Comparison of ENCODE assay signal across 8 mouse cellular contexts in genomic region chr6:31317741-31318225, GRCm38 (mm10).
DNase-seq lines count a peak whose midpoint lies in the region; ATAC-seq and TF ChIP-seq lines count a peak whose summit lies in the region.

No protein-coding gene starts in this region.

- H3K9ac ChIP-seq in forebrain, embryonic 11.5 days (ENCODE audit: low read length): no peak overlapping the region
- H3K9ac ChIP-seq in embryonic facial prominence, embryonic 15.5 days: no peak overlapping the region
- H3K9ac ChIP-seq in hindbrain, embryonic 16.5 days (ENCODE audit: low read depth, low read length): no peak overlapping the region
- no peak overlapping the region for H3K9ac ChIP-seq in liver, embryonic 12.5 days

- H3K27me3 ChIP-seq in forebrain, embryonic 10.5 days (ENCODE audit: poor library complexity, severe bottlenecking): peaks cover 18% of the 10 kb centered on the region
- no peaks in the 10 kb centered on the region for H3K27me3 ChIP-seq in forebrain, embryonic 11.5 days (ENCODE audit: control insufficient read depth, insufficient read depth, low read length)
- no peaks in the 10 kb centered on the region for H3K27me3 ChIP-seq in embryonic facial prominence, embryonic 15.5 days
- no peaks in the 10 kb centered on the region for H3K27me3 ChIP-seq in hindbrain, embryonic 16.5 days (replicated peaks; ENCODE audit: control insufficient read depth, insufficient read depth, low read length)
- peaks cover 9% of the 10 kb centered on the region for H3K27me3 ChIP-seq in liver, embryonic 12.5 days (replicated peaks)
- H3K27me3 ChIP-seq in small intestine, adult 2 months (ENCODE audit: control insufficient read depth, insufficient read depth, low read length): no peaks in the 10 kb centered on the region

- peaks cover 18% of the 10 kb centered on the region for H3K4me1 ChIP-seq in forebrain, embryonic 10.5 days
- no peaks in the 10 kb centered on the region for H3K4me1 ChIP-seq in forebrain, embryonic 11.5 days (replicated peaks; ENCODE audit: control insufficient read depth, insufficient read depth, low read length)
- H3K4me1 ChIP-seq in embryonic facial prominence, embryonic 15.5 days: peaks cover 14% of the 10 kb centered on the region
- H3K4me1 ChIP-seq in hindbrain, embryonic 16.5 days (ENCODE audit: control insufficient read depth, insufficient read depth, low read depth, low read length): no peaks in the 10 kb centered on the region; the same call in none of the 2 replicates
- peaks cover 14% of the 10 kb centered on the region; the same call in 1 of the 2 replicates for H3K4me1 ChIP-seq in liver, embryonic 12.5 days
- H3K4me1 ChIP-seq in small intestine, adult 2 months (ENCODE audit: control insufficient read depth, insufficient read depth, insufficient read length, low read length): peaks cover 8% of the 10 kb centered on the region; the same call in 1 of the 2 replicates

- DNase-seq in forebrain, embryonic 10.5 days (ENCODE audit: extremely low spot score, low spot score): no peak
- no peak for DNase-seq in forebrain, embryonic 11.5 days (ENCODE audit: low spot score)
- no peak for DNase-seq in ovary, adult 18-20 months (ENCODE audit: low spot score)
- no peak for DNase-seq in thymus, postnatal 14 days

- no peak for TF ChIP-seq CTCF in small intestine, adult 2 months (IDR thresholded peaks at IDR 0.05; ENCODE audit: extremely low read depth, insufficient read length, insufficient replicate concordance, low read depth, low read length)

- H3K36me3 ChIP-seq in forebrain, embryonic 10.5 days (replicated peaks): no peaks in the 10 kb centered on the region
- no peaks in the 10 kb centered on the region for H3K36me3 ChIP-seq in forebrain, embryonic 11.5 days (ENCODE audit: control insufficient read depth, insufficient read depth, low read length)
- no peaks in the 10 kb centered on the region for H3K36me3 ChIP-seq in embryonic facial prominence, embryonic 15.5 days
- no peaks in the 10 kb centered on the region for H3K36me3 ChIP-seq in hindbrain, embryonic 16.5 days (ENCODE audit: control insufficient read depth, insufficient read depth, low read length)
- no peaks in the 10 kb centered on the region for H3K36me3 ChIP-seq in liver, embryonic 12.5 days
- H3K36me3 ChIP-seq in small intestine, adult 2 months (ENCODE audit: control insufficient read depth, insufficient read depth, low read length): no peaks in the 10 kb centered on the region

- H3K4me3 ChIP-seq in forebrain, embryonic 10.5 days: peak overlapping the region; percentile 39
- H3K4me3 ChIP-seq in forebrain, embryonic 11.5 days (ENCODE audit: low read depth, low read length): no peak overlapping the region
- H3K4me3 ChIP-seq in embryonic facial prominence, embryonic 15.5 days (replicated peaks): peak overlapping the region; percentile 15; the same call in 1 of the 2 replicates
- H3K4me3 ChIP-seq in hindbrain, embryonic 16.5 days (ENCODE audit: low read length): no peak overlapping the region
- H3K4me3 ChIP-seq in liver, embryonic 12.5 days: peak overlapping the region; percentile 35
- peak overlapping the region; percentile 87 for H3K4me3 ChIP-seq in small intestine, adult 2 months (ENCODE audit: low read depth, low read length)

- ATAC-seq in forebrain, embryonic 11.5 days (replicated peaks; ENCODE audit: low FRiP score): no peak
- 0 out of 2 replicates have a peak, but pooled peaks have one; percentile 51 for ATAC-seq in embryonic facial prominence, embryonic 15.5 days (ENCODE audit: insufficient number of reproducible peaks, low FRiP score, low TSS enrichment, low read depth)
- ATAC-seq in hindbrain, embryonic 16.5 days: no peak
- ATAC-seq in liver, embryonic 12.5 days: no peak

- no peak overlapping the region for H3K4me2 ChIP-seq in forebrain, embryonic 11.5 days (ENCODE audit: low read depth, low read length, severe bottlenecking)
- peak overlapping the region; percentile 35 for H3K4me2 ChIP-seq in embryonic facial prominence, embryonic 15.5 days (replicated peaks)
- H3K4me2 ChIP-seq in hindbrain, embryonic 16.5 days (ENCODE audit: low read length): peak overlapping the region; percentile 33
- H3K4me2 ChIP-seq in liver, embryonic 12.5 days: peak overlapping the region; percentile 65

- no peaks in the 10 kb centered on the region for H3K9me3 ChIP-seq in forebrain, embryonic 10.5 days
- H3K9me3 ChIP-seq in forebrain, embryonic 11.5 days (ENCODE audit: control insufficient read depth, low read length): no peaks in the 10 kb centered on the region
- no peaks in the 10 kb centered on the region for H3K9me3 ChIP-seq in embryonic facial prominence, embryonic 15.5 days (replicated peaks)
- no peaks in the 10 kb centered on the region; the same call in 1 of the 2 replicates for H3K9me3 ChIP-seq in hindbrain, embryonic 16.5 days (ENCODE audit: control insufficient read depth, low read length)
- no peaks in the 10 kb centered on the region for H3K9me3 ChIP-seq in liver, embryonic 12.5 days (replicated peaks)

- H3K27ac ChIP-seq in forebrain, embryonic 10.5 days: no peak overlapping the region
- H3K27ac ChIP-seq in forebrain, embryonic 11.5 days (ENCODE audit: low read depth, low read length): no peak overlapping the region
- peak overlapping the region; percentile 11; the same call in 1 of the 2 replicates for H3K27ac ChIP-seq in embryonic facial prominence, embryonic 15.5 days (replicated peaks)
- H3K27ac ChIP-seq in hindbrain, embryonic 16.5 days (ENCODE audit: low read depth, low read length): no peak overlapping the region
- H3K27ac ChIP-seq in liver, embryonic 12.5 days: no peak overlapping the region; the same call in 1 of the 2 replicates
- peak overlapping the region; percentile 97 for H3K27ac ChIP-seq in small intestine, adult 2 months (ENCODE audit: insufficient read depth, low read depth, low read length)

- no peak for TF ChIP-seq POLR2A in small intestine, adult 2 months (IDR thresholded peaks at IDR 0.05; ENCODE audit: low read depth, low read length)

- WGBS in forebrain, embryonic 10.5 days: 15% methylated on average over 12 of the region's 12 CpGs
- WGBS in forebrain, embryonic 11.5 days: 17% methylated on average over 12 of the region's 12 CpGs
- WGBS in embryonic facial prominence, embryonic 15.5 days: 7% methylated on average over 12 of the region's 12 CpGs
- WGBS in hindbrain, embryonic 16.5 days: 12% methylated on average over 12 of the region's 12 CpGs
- 10% methylated on average over 12 of the region's 12 CpGs for WGBS in liver, embryonic 12.5 days (ENCODE audit: insufficient replicate concordance)
- 4% methylated on average over 12 of the region's 12 CpGs for WGBS in small intestine, adult 2 months

Comparison
In these comparisons a context has a peak if more than half of its experiments do, and no peak if none do; other contexts are left out.
1. H3K4me3 ChIP-seq: peak in forebrain, embryonic 10.5 days (single experiment), embryonic facial prominence, embryonic 15.5 days (single experiment), liver, embryonic 12.5 days (single experiment) and small intestine, adult 2 months (single experiment); none in forebrain, embryonic 11.5 days (single experiment) and hindbrain, embryonic 16.5 days (single experiment).
2. H3K27ac ChIP-seq: peak in embryonic facial prominence, embryonic 15.5 days (single experiment) and small intestine, adult 2 months (single experiment); none in forebrain, embryonic 10.5 days (single experiment), forebrain, embryonic 11.5 days (single experiment), hindbrain, embryonic 16.5 days (single experiment) and liver, embryonic 12.5 days (single experiment).